ENCODE assay signal across 10 mouse cellular contexts in genomic region chr9:51572040-51572439, GRCm38 (mm10).
"Had no signal": no experiment of that assay in that cellular context is flagged by ENCODE, and none has a peak within 500 bp of the region (broad histone marks: within the 10 kb centered on the region; RNA-seq: fewer than 3 reads in every experiment).

No protein-coding gene starts in this region.

- DNase-seq: kidney, postnatal 25 days; layer of hippocampus, adult 9-11 months; lung, adult 2 months; lung, postnatal 36 days; thymus, postnatal 4 days had no signal

- H3K4me3 ChIP-seq: limb, embryonic 10.5 days; liver, embryonic 15.5 days; midbrain, embryonic 13.5 days; myocyte; neural tube, embryonic 15.5 days had no signal

- H3K36me3 ChIP-seq: limb, embryonic 10.5 days; liver, embryonic 15.5 days; midbrain, embryonic 13.5 days; neural tube, embryonic 15.5 days had no signal

- H3K27ac ChIP-seq: limb, embryonic 10.5 days; liver, embryonic 15.5 days; midbrain, embryonic 13.5 days; neural tube, embryonic 15.5 days had no signal

- H3K9me3 ChIP-seq: limb, embryonic 10.5 days; liver, embryonic 15.5 days; midbrain, embryonic 13.5 days; neural tube, embryonic 15.5 days had no signal

- H3K27me3 ChIP-seq: liver, embryonic 15.5 days; midbrain, embryonic 13.5 days; neural tube, embryonic 15.5 days had no signal

- H3K4me1 ChIP-seq: limb, embryonic 10.5 days; liver, embryonic 15.5 days; midbrain, embryonic 13.5 days; neural tube, embryonic 15.5 days had no signal
